Comparison of ENCODE assay signal across 23 mouse cellular contexts in the genomic region with DNA sequence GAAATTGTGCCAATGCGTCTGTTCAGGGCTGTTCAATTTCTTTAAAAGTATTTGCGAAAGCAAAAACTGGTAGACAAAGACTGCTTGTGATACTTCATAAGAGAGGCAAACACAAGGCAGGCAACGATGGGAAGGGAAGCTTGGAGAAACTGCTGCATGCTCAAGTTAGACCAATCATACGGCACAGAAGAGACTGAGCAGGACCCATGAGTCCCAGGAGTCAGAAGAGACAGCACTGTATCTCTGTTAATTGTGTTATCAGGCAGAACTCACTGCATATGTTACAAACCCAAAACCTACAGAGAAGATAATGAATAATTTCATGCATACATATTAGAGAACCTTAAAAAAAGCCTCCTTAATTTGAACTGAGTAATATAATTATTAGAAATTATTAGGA.
DNase-seq lines count a peak whose midpoint lies in the region; ATAC-seq and TF ChIP-seq lines count a peak whose summit lies in the region.
"Had no signal": no experiment of that assay in that cellular context is flagged by ENCODE, and none has a peak within 500 bp of the region (broad histone marks: within the 10 kb centered on the region; RNA-seq: fewer than 3 reads in every experiment).

No protein-coding gene starts in this region.

- no peaks in the 10 kb centered on the region for H3K27me3 ChIP-seq in liver, embryonic 11.5 days (replicated peaks; ENCODE audit: control insufficient read depth, insufficient read depth, low read length)
- no peaks in the 10 kb centered on the region for H3K27me3 ChIP-seq in liver, postnatal 0 days (ENCODE audit: insufficient read depth, low read length)
- no peaks in the 10 kb centered on the region for H3K27me3 ChIP-seq in liver, embryonic 14.5 days (ENCODE audit: control insufficient read depth, insufficient read depth, low read length)
- H3K27me3 ChIP-seq in limb, embryonic 10.5 days (ENCODE audit: low read depth, poor library complexity, severe bottlenecking) = no peaks in the 10 kb centered on the region
- H3K27me3 ChIP-seq: embryonic facial prominence, embryonic 15.5 days; forebrain, embryonic 15.5 days; heart, embryonic 15.5 days; hindbrain, embryonic 13.5 days; Patski had no signal

- H3K27ac ChIP-seq in liver, embryonic 11.5 days (ENCODE audit: low read depth, low read length) = no peak overlapping the region
- no peak overlapping the region for H3K27ac ChIP-seq in liver, postnatal 0 days (ENCODE audit: low read depth)
- H3K27ac ChIP-seq in liver, embryonic 14.5 days = no peak overlapping the region
- H3K27ac ChIP-seq in limb, embryonic 10.5 days = no peak overlapping the region
- H3K27ac ChIP-seq: embryonic facial prominence, embryonic 15.5 days; forebrain, embryonic 15.5 days; heart, embryonic 15.5 days; hindbrain, embryonic 13.5 days had no signal

- H3K36me3 ChIP-seq in liver, embryonic 11.5 days (ENCODE audit: control insufficient read depth, insufficient read depth, low read length) = no peaks in the 10 kb centered on the region
- H3K36me3 ChIP-seq in liver, postnatal 0 days (replicated peaks; ENCODE audit: insufficient read depth, low read length) = no peaks in the 10 kb centered on the region
- no peaks in the 10 kb centered on the region for H3K36me3 ChIP-seq in liver, embryonic 14.5 days (replicated peaks; ENCODE audit: control insufficient read depth, insufficient read depth, low read depth)
- H3K36me3 ChIP-seq in limb, embryonic 10.5 days = no peaks in the 10 kb centered on the region
- H3K36me3 ChIP-seq: embryonic facial prominence, embryonic 15.5 days; forebrain, embryonic 15.5 days; heart, embryonic 15.5 days; hindbrain, embryonic 13.5 days had no signal

- DNase-seq in liver, embryonic 11.5 days (ENCODE audit: low spot score) = no peak
- no peak for DNase-seq in liver, postnatal 0 days
- peak; percentile 48 for DNase-seq in c-Kit-positive CD71-positive TER-119-negative erythroid progenitor cells, embryonic 14.5 days (ENCODE audit: low read depth)
- DNase-seq in liver, embryonic 14.5 days (ENCODE audit: low read depth in 3 of 3, low spot score in 3 of 3) = peak in 1 of 3 experiments; percentile 45
- DNase-seq in limb, embryonic 10.5 days (ENCODE audit: low spot score) = no peak
- no peak for DNase-seq in yolk sac, embryonic 10.5 days (ENCODE audit: low spot score)
- no peak for DNase-seq in ovary, postnatal 14 days (ENCODE audit: low spot score)
- DNase-seq: adrenal gland, postnatal 25 days; cerebellum, adult 11 months; cerebellum, adult 8-10 months; cerebellum, postnatal 14 days; embryo, embryonic 11 days; gastrocnemius, postnatal 36 days; heart, adult 18-20 months; heart, postnatal 14 days had no signal

- ATAC-seq in liver, embryonic 11.5 days (replicated peaks; ENCODE audit: low FRiP score) = peak; percentile 77
- ATAC-seq in liver, postnatal 0 days = no peak
- peak; percentile 68 for ATAC-seq in liver, embryonic 14.5 days (ENCODE audit: insufficient read depth)
- ATAC-seq: activated CD4-positive, CD25-positive, alpha-beta regulatory T cell, adult 4 months; forebrain, embryonic 15.5 days; Patski had no signal

- no peaks in the 10 kb centered on the region for H3K9me3 ChIP-seq in liver, embryonic 11.5 days (ENCODE audit: control insufficient read depth, low read length)
- H3K9me3 ChIP-seq in liver, postnatal 0 days (ENCODE audit: low read length) = no peaks in the 10 kb centered on the region
- no peaks in the 10 kb centered on the region for H3K9me3 ChIP-seq in liver, embryonic 14.5 days (ENCODE audit: control insufficient read depth, low read length)
- no peaks in the 10 kb centered on the region for H3K9me3 ChIP-seq in limb, embryonic 10.5 days (replicated peaks)
- H3K9me3 ChIP-seq: embryonic facial prominence, embryonic 15.5 days; forebrain, embryonic 15.5 days; heart, embryonic 15.5 days; hindbrain, embryonic 13.5 days had no signal

- no peak overlapping the region for H3K4me3 ChIP-seq in liver, embryonic 11.5 days (ENCODE audit: low read depth, low read length)
- H3K4me3 ChIP-seq in liver, postnatal 0 days (ENCODE audit: low read depth, low read length) = no peak overlapping the region
- no peak overlapping the region for H3K4me3 ChIP-seq in liver, embryonic 14.5 days (ENCODE audit: insufficient read depth in 1 of 2, low read depth in 2 of 2, low read length in 2 of 2)
- H3K4me3 ChIP-seq in limb, embryonic 10.5 days = no peak overlapping the region
- H3K4me3 ChIP-seq: embryonic facial prominence, embryonic 15.5 days; erythroblast, embryonic 14.5 days; forebrain, embryonic 15.5 days; heart, embryonic 15.5 days; hindbrain, embryonic 13.5 days had no signal

- H3K4me1 ChIP-seq in liver, embryonic 11.5 days (replicated peaks; ENCODE audit: control insufficient read depth, insufficient read depth, low read length) = no peaks in the 10 kb centered on the region
- peaks cover 3% of the 10 kb centered on the region; the same call in 1 of the 2 replicates for H3K4me1 ChIP-seq in liver, postnatal 0 days (ENCODE audit: insufficient read depth)
- H3K4me1 ChIP-seq in liver, embryonic 14.5 days (replicated peaks; ENCODE audit: control insufficient read depth in 2 of 2, insufficient read depth in 2 of 2, low read length in 1 of 2) = peaks cover 3 to 5% of the 10 kb centered on the region in 2 experiments; a peak in 2 of 4 replicates
- no peaks in the 10 kb centered on the region for H3K4me1 ChIP-seq in limb, embryonic 10.5 days

- 75% methylated on average over 4 of the region's 4 CpGs for WGBS in liver, embryonic 11.5 days
- WGBS in liver, postnatal 0 days (ENCODE audit: insufficient replicate concordance) = 77% methylated on average over 4 of the region's 4 CpGs
- WGBS in liver, embryonic 14.5 days (ENCODE audit: insufficient replicate concordance) = 55% methylated on average over 4 of the region's 4 CpGs
- 89% methylated on average over 4 of the region's 4 CpGs for WGBS in limb, embryonic 10.5 days

- no peak for TF ChIP-seq CTCF in liver, postnatal 0 days (IDR thresholded peaks at IDR 0.05; ENCODE audit: low read depth)
- no peak for TF ChIP-seq CTCF in liver, embryonic 14.5 days (IDR thresholded peaks at IDR 0.05; ENCODE audit: low read depth)

- TF ChIP-seq EP300 in liver, postnatal 0 days (IDR thresholded peaks at IDR 0.05; ENCODE audit: low read depth) = no peak
- TF ChIP-seq EP300 in liver, embryonic 14.5 days (IDR thresholded peaks at IDR 0.05; ENCODE audit: low read depth) = peak; percentile 29; the same call in 1 of the 2 replicates

- H3K4me2 ChIP-seq in liver, embryonic 11.5 days = no peak overlapping the region
- no peak overlapping the region for H3K4me2 ChIP-seq in liver, postnatal 0 days (ENCODE audit: low read depth, low read length)
- H3K4me2 ChIP-seq in liver, embryonic 14.5 days (ENCODE audit: low read depth) = no peak overlapping the region
- H3K4me2 ChIP-seq: embryonic facial prominence, embryonic 15.5 days; forebrain, embryonic 15.5 days; heart, embryonic 11.5 days; heart, embryonic 15.5 days; hindbrain, embryonic 13.5 days had no signal

- H3K9ac ChIP-seq in liver, embryonic 11.5 days (ENCODE audit: low read depth, low read length) = no peak overlapping the region
- H3K9ac ChIP-seq in liver, postnatal 0 days (replicated peaks) = no peak overlapping the region
- H3K9ac ChIP-seq in liver, embryonic 14.5 days (replicated peaks) = no peak overlapping the region
- H3K9ac ChIP-seq: embryonic facial prominence, embryonic 15.5 days; forebrain, embryonic 15.5 days; heart, embryonic 15.5 days; hindbrain, embryonic 13.5 days had no signal
